Mouse (Mus musculus) midbrain, embryonic 11.5 days (tissue): ENCODE data around the gene Fbxo22. TPM values are rescaled to one million over a fixed set of nuclear protein-coding genes. Genes with fewer than 3 reads are reported as not detected.

Experiments
- ATAC-seq: fragments of 200-750 bp; cut with Nextera tagmentation; 2 replicates; pipeline ENCODE4 v1.8.0; 2017; ENCODE audit warnings: moderate TSS enrichment, moderate library complexity; ENCODE audit not compliant: low FRiP score
- DNase-seq: peaks from one replicate; pipeline ENCODE4 v3.0.0; 2015; ENCODE audit warnings: low spot score; ENCODE audit errors: missing footprints
- H3K27ac ChIP-seq: fragments of 300-500 bp; sonication (generic); 2 replicates; pipeline ENCODE4 v1.5.1; 2014; ENCODE audit warnings: low read depth, low read length
- H3K27me3 ChIP-seq: fragments of 300-500 bp; sonication (generic); 2 replicates; pipeline ENCODE4 v1.6.1; 2014; ENCODE audit warnings: mild to moderate bottlenecking, low read length, moderate library complexity, mixed read lengths; ENCODE audit not compliant: control insufficient read depth, insufficient read depth
- H3K36me3 ChIP-seq: fragments of 300-500 bp; sonication (generic); 2 replicates; pipeline ENCODE4 v1.6.1; 2014; ENCODE audit warnings: mild to moderate bottlenecking, low read length, moderate library complexity, mixed read lengths; ENCODE audit not compliant: control insufficient read depth, insufficient read depth
- H3K4me1 ChIP-seq: fragments of 300-500 bp; sonication (generic); 2 replicates; pipeline ENCODE4 v1.6.1; 2014; ENCODE audit warnings: low read length; ENCODE audit not compliant: control insufficient read depth, insufficient read depth
- H3K4me2 ChIP-seq: fragments of 300-500 bp; sonication (generic); 2 replicates; pipeline ENCODE4 v1.6.1; 2014; ENCODE audit warnings: mild to moderate bottlenecking, moderate library complexity
- H3K4me3 ChIP-seq: fragments of 300-500 bp; sonication (generic); 2 replicates; pipeline ENCODE4 v1.5.1; 2014; ENCODE audit warnings: low read depth, low read length
- H3K9ac ChIP-seq: fragments of 300-500 bp; sonication (generic); 2 replicates; pipeline ENCODE4 v1.6.1; 2014; ENCODE audit warnings: low read length
- H3K9me3 ChIP-seq: fragments of 300-500 bp; sonication (generic); 2 replicates; pipeline ENCODE4 v1.6.1; 2016; ENCODE audit warnings: low read length; ENCODE audit not compliant: control insufficient read depth
- WGBS: fragments of 180-500 bp; shearing (Covaris S2); extraction: QIAGEN DNeasy Blood & Tissue Kit; methylation state at CpG from one replicate; pipeline ENCODE4 v1.1.7; 2014; 5-methylcytosine and 5-hydroxymethylcytosine counted together
- polyA plus RNA-seq: library from polyadenylated mRNA; unstranded; fragments of >200 nt; fragmentation: Nextera tagmentation; extraction: Ambion mirVana; gene quantifications from 2 replicates; pipeline ENCODE4 v1.2.1, GENCODE M21; 2014

Gene Fbxo22
- polyA plus RNA-seq, 1 experiment from 2014 or later: 84.6 TPM

DNA sequence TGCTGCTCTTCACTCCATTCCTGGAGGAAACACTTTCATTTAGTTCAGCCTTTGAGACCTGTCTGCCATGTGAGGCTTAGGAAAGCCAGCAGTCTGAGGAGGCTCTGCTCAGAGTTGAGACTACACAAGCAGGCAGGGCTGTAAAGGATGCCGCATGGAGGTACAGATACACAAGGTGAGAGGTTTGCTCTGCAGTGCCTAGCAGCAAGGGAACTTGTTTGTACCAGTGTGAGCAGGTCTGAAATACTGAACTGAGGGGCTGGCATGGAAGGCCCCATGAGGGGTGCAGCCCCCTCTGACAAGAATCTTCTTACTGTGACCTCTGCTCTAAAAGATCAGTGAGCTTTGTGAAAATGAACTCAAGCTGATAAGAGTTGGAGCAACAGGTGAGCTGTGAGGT, 4.7 kb downstream of the Fbxo22 start:
- H3K4me2 ChIP-seq: no peak overlapping the region
- no peaks in the 10 kb centered on the region for H3K9me3 ChIP-seq
- H3K9ac ChIP-seq: no peak overlapping the region
- H3K27me3 ChIP-seq: no peaks in the 10 kb centered on the region
- no peak overlapping the region for H3K4me3 ChIP-seq
- 96% methylated on average over 1 of the region's 1 CpGs for WGBS
- peaks cover 23% of the 10 kb centered on the region for H3K36me3 ChIP-seq
- H3K27ac ChIP-seq: no peak overlapping the region
- ATAC-seq: no peak
- no peak for DNase-seq
- peaks cover 9% of the 10 kb centered on the region for H3K4me1 ChIP-seq

DNA sequence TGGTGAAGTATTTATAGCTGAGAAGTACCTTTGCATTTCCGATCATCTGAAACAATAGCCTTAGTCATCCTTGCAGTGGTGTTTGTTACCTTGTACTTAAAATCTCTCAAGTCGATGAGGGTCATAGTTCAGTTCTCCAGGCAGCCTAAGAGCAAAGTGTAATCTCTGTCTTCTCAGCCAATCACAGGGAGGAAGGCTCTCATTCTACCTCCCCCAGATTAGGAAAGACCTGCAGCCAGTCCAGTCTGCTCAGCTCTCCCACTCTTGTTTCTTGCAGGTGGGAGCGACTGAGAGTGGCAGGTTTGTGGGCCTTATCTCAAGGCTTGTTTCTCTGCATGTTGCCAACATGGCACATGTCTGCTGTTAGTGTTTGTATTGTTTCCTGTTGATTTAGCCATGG, 6.3 kb downstream of the Fbxo22 start:
- no peaks in the 10 kb centered on the region for H3K27me3 ChIP-seq
- no peak for DNase-seq
- H3K9me3 ChIP-seq: no peaks in the 10 kb centered on the region
- peaks cover 29% of the 10 kb centered on the region for H3K36me3 ChIP-seq
- no peak overlapping the region for H3K9ac ChIP-seq
- H3K4me1 ChIP-seq: peaks cover 1% of the 10 kb centered on the region; the same call in 1 of the 2 replicates
- 85% methylated on average over 3 of the region's 3 CpGs for WGBS
- no peak overlapping the region for H3K4me3 ChIP-seq
- H3K27ac ChIP-seq: no peak overlapping the region
- no peak for ATAC-seq
- H3K4me2 ChIP-seq: no peak overlapping the region

DNA sequence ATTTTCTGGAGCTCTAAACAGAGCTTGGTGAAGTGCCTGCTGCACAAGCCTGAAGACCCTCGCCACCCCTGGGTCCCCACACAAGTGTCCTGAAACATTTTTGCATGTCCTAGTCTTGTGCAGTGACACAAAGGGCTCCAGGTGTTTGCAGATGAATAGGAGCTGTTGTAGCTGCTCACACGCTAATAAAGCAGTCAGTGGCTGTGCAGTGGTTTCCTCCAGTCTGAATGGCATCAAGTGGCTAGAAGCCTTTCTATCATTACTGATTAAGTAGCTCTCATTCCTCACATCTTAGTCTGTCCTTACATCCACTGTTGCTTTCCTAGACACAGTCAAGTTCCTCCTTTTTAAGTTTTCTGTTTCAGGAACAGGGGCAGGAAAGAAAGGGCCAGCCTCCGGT, 6.9 kb downstream of the Fbxo22 start:
- Histone ChIP-seq H3K4me2 (no peak overlapping the region), H3K27me3 (no peaks in the 10 kb centered on the region), H3K4me1 (no peaks in the 10 kb centered on the region), H3K4me3 (no peak overlapping the region), H3K9ac (no peak overlapping the region), H3K36me3 (peaks cover 29% of the 10 kb centered on the region), H3K9me3 (no peaks in the 10 kb centered on the region), H3K27ac (no peak overlapping the region)
- no peak for ATAC-seq
- WGBS: 87% methylated on average over 3 of the region's 3 CpGs
- DNase-seq: no peak

GRCm38 (mm10) chr9:55216078-55216477, 7.4 kb downstream of the Fbxo22 start:
- H3K9ac ChIP-seq: no peak overlapping the region
- WGBS: 57% methylated on average over 2 of the region's 2 CpGs

GRCm38 (mm10) chr9:55217381-55217780, 8.7 kb downstream of the Fbxo22 start:
- Histone ChIP-seq H3K4me1 (no peaks in the 10 kb centered on the region), H3K9ac (no peak overlapping the region), H3K4me2 (no peak overlapping the region), H3K27ac (no peak overlapping the region), H3K27me3 (no peaks in the 10 kb centered on the region), H3K4me3 (no peak overlapping the region), H3K9me3 (no peaks in the 10 kb centered on the region), H3K36me3 (peaks cover 29% of the 10 kb centered on the region)
- DNase-seq (no peak), ATAC-seq (no peak)
- WGBS: 94% methylated on average over 3 of the region's 3 CpGs

More at GRCm38 (mm10) chr9:55216078-55216477, 7.4 kb downstream of the Fbxo22 start:
- DNase-seq: no peak
- Histone ChIP-seq H3K9me3 (no peaks in the 10 kb centered on the region), H3K4me2 (no peak overlapping the region), H3K36me3 (peaks cover 29% of the 10 kb centered on the region), H3K27ac (no peak overlapping the region), H3K4me1 (no peaks in the 10 kb centered on the region), H3K4me3 (no peak overlapping the region), H3K27me3 (no peaks in the 10 kb centered on the region)
- ATAC-seq: no peak

- Histone ChIP-seq H3K4me3 (no peak overlapping the region), H3K9me3 (no peaks in the 10 kb centered on the region), H3K27ac (no peak overlapping the region), H3K4me1 (no peaks in the 10 kb centered on the region), H3K9ac (no peak overlapping the region), H3K36me3 (peaks cover 11% of the 10 kb centered on the region; the same call in 1 of the 2 replicates), H3K4me2 (no peak overlapping the region), H3K27me3 (no peaks in the 10 kb centered on the region)
- ATAC-seq: no peak
- WGBS: 93% methylated on average over 7 of the region's 7 CpGs
- no peak for DNase-seq
These were observed 16.5 kb downstream of the Fbxo22 start for GRCm38 (mm10) chr9:55225165-55225737.

GRCm38 (mm10) chr9:55226251-55226650, 17.5 kb downstream of the Fbxo22 start:
- DNase-seq: no peak

GRCm38 (mm10) chr9:55228149-55228548, 19.4 kb downstream of the Fbxo22 start:
- Histone ChIP-seq H3K27ac (no peak overlapping the region), H3K27me3 (no peaks in the 10 kb centered on the region), H3K9me3 (no peaks in the 10 kb centered on the region), H3K4me3 (no peak overlapping the region), H3K4me1 (no peaks in the 10 kb centered on the region), H3K4me2 (no peak overlapping the region), H3K9ac (no peak overlapping the region), H3K36me3 (peaks cover 5% of the 10 kb centered on the region; the same call in 1 of the 2 replicates)
- whole genome bisulfite sequencing: 95% methylated on average over 4 of the region's 4 CpGs
- ATAC-seq (no peak), DNase-seq (no peak)

More at GRCm38 (mm10) chr9:55226251-55226650, 17.5 kb downstream of the Fbxo22 start:
- H3K9ac ChIP-seq: no peak overlapping the region
- no peaks in the 10 kb centered on the region for H3K9me3 ChIP-seq
- no peak for ATAC-seq
- H3K27me3 ChIP-seq: no peaks in the 10 kb centered on the region
- H3K4me1 ChIP-seq: no peaks in the 10 kb centered on the region
- no peak overlapping the region for H3K4me2 ChIP-seq
- H3K36me3 ChIP-seq: peaks cover 11% of the 10 kb centered on the region; the same call in 1 of the 2 replicates
- 81% methylated on average over 3 of the region's 3 CpGs for WGBS
- H3K4me3 ChIP-seq: no peak overlapping the region
- H3K27ac ChIP-seq: no peak overlapping the region

DNA sequence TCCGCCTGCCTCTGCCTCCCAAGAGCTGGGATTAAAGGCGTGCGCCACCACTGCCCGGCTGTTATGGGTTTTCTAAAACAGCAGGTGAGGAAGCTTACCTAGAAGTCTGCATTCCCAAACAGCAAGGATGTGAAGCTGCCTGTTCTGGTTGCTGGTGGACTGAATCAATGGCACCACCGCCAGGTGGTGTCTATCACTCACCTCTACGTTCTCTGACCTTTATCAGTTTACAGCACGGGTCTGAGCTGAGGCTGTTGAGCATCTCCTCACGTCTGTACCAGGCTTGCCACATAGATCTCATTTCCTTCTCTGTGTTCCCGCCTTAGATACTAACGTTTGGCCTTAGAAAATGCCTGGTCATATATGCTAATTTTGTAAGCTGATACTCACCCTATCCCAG, 20.3 kb downstream of the Fbxo22 start:
- H3K4me2 ChIP-seq: no peak overlapping the region
- H3K4me1 ChIP-seq: no peaks in the 10 kb centered on the region
- H3K9ac ChIP-seq: no peak overlapping the region
- H3K9me3 ChIP-seq: no peaks in the 10 kb centered on the region
- H3K4me3 ChIP-seq: no peak overlapping the region
- H3K27me3 ChIP-seq: no peaks in the 10 kb centered on the region
- H3K36me3 ChIP-seq: no peaks in the 10 kb centered on the region; the same call in 1 of the 2 replicates
- WGBS: 74% methylated on average over 10 of the region's 10 CpGs
- no peak overlapping the region for H3K27ac ChIP-seq
- DNase-seq (no peak), ATAC-seq (no peak)
